Mouse (Mus musculus) CD4-positive, CD25-positive, alpha-beta regulatory T cell, adult 4 months (primary cell): ENCODE measurements around the gene Trim62. TPM values are rescaled to one million over a fixed set of nuclear protein-coding genes. Genes with fewer than 3 reads are reported as not detected.

ENCODE experiments used
- ATAC-seq: one replicate; pipeline ENCODE4 v1.8.0; 2017
- polyA plus RNA-seq, 2 experiments: library from polyadenylated mRNA; unstranded; fragments of 100-300 nt; shearing (Covaris generic); gene quantifications; one replicate each; pipeline ENCODE4 v1.2.1; 2017

Trim62 gene
- 1 to 10 TPM; 1.3 to 1.6 TPM for polyA plus RNA-seq

DNA sequence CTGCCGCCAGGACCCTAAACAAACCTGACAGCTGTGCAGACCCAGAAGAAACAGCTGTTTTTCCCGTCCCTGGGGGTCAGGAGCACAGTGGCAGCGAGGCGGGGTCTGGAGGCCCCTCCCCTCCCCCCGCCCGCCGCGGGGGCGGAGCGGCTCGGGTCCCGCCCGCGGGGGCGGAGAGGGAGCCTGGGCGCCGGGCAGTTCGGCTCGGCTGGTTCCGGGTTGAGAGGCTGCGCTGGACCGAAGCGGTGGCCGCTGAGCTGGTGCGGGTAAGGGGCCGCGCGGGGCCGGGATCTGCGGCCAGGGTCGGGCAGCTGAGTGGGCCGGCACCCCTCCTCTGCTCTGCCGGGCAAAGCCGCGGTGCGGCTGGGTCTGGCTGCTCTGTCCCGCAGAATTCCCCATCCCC lies at the start of gene Trim62:
Trim62 (plus strand) TSS at position 202 of the 403 bp plus-strand sequence.
- ATAC-seq: peak; percentile 68

DNA sequence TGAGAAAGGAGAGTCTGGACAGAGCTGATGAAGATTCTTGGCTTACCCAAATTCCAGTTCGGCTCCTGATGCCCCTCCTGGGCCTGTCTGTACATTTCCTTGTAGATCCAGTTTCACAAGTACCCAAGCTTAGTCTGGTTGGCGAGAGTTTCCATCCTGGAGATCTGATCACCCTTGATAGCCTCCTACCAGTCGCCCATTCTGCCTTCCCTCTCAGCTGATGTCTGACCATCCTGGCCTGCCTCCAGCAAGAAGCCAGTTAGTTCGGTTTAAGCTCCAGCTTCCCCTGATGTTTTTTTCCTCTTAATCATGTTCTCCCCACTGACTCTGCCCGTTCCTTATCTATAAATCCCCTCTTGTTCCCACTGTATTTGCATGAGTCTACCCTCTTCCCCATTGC lies 45.2 kb upstream of the Trim62 start:
- no peak for ATAC-seq

DNA sequence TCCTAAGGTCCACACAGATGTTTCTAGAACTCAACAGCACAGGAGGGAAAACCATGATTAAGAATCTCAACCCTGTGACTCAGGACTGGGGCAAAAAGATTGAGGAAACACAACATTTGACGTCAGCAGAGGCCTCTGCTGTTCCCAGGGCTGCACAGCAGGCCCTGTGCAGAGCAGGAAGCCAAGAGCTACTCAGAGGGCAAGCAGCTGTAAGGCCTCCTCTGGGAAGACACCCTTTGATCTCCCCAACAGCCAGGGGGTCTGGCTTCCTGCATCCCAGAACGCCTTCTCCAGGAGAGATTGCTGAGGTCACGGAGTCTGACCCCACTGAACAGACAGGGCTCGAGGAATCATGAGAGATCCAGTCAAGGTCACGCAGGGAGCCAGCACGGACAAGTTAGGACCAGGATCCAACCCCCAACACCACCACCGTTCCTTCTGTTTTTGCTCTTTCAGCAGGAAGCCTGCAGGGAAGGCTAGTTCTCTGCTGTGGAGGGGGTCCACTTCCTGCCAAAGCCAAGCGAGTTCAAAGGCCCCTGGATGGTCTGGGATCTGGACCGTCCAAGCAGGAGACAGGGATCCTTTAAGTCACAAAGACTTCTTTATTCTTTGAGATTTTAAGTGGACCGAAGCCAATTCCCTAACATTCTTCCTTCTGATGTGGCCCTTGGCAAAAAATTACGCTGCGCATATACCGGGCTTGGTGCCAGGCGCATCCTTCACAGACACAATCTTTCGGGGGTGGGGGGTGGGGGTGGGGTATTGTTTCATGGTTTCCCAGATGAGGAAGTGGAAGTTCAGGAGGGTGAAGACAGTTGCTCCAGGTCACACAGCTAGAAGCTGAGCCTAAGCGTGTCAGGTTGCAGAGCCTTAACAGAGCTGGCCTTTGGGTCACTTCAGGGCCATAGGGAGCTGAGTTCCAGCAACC lies 43.3 kb upstream of the Trim62 start:
- ATAC-seq: no peak

DNA sequence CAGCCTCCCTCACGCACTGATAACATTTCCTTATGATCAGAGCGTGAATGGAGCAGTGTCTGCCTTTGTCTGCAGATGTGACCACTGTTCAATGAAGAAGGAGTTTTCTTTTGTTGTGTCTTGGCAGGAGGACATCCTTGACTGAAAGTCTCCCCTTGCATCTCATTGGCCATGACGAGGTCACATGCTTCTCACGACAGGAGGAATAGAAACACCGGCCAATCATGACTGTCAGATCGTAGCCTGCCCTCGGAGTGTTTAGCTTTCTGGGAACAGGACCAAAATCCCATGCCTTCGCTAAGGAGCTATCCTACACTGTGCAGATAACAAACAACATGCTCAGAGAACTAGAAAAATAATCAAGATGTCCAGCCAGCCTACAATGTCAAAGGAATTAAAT lies 42.1 kb upstream of the Trim62 start:
- no peak for ATAC-seq

DNA sequence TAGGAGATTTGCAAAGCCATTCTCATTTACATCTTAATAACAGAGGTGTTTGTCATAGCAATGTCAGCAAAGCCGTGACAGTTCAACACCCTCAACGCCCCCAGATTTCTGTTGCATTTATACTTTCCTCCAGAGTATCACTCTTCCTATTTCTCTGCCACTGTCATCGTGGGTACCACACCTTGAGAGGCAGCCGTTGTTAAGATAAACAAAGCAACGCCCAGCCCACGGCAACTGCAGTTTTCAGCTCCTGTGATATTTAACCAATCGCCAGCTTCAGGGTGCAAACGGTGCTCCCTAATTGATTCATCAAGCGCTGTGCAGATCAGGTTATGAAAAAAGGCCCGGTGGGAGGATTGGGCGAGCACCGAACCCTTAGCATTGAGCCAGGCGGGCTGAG lies 38.8 kb upstream of the Trim62 start:
- ATAC-seq: no peak

DNA sequence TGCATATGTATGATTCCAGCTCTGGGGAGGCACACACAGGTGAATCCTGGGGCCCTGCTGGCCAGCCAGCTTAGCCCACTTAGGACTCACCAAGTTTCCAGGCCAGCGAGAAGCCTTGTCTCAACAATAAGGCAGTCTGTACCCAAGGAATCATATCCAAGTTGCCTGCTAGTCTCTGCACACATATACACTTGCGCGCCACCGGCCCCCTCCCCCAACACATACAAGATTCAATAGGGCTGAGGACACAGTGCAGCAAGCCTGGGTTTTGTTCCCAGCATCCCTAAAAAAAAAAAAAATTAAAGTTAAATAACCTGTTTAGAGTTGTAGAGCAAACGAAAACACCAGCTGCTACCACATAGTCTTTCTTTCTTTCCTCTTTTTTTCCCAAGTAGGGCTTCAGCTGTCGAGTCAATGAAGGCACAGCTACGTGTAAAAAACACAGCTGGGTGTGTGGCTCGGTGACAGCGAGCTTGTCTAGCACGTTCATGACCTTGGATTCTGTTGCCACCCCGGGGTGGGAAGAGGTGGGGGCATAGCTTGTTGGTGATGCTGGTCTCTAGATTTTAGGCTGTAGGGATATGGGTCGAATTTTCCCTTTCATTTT lies 37.9 kb upstream of the Trim62 start:
- no peak for ATAC-seq

DNA sequence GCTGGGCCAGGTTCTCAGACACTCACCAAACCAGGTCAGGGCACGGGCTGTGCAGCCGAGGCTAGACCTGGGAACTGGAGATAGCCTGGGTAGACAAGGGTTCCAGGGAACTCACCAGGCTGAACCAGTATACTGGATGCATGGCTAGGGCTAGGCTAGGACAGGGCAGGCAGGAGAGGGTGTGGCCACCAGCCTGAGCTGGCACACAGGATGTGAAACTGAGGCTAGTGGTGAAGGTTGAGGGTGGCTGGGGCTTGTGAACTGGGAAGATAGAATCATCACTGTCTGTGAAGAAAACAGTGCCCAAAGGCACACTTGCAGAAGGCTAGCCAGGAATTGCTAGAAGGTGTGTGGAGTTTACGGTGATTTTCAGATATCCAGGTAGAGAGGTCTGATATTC lies 34.4 kb upstream of the Trim62 start:
- no peak for ATAC-seq

DNA sequence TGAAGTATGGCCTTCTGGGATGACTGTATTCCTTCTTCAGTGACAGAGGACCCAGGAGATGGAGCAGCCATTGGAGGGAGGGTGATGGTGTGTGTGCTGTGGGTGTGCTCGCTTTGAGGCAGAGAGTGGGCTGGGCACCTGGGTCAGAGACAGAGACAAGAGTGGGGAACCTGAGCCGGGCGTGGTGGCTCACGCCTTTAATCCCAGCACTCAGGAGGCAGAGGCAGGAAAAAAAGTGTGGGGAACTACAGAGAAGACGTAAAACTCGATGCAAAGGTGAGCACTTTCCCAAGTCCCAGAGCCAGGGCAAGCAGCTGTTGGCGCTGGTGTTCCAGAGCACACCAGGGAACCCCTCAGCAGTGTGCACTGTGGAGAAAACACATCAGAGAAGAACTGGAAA lies 33.7 kb upstream of the Trim62 start:
- ATAC-seq: no peak

DNA sequence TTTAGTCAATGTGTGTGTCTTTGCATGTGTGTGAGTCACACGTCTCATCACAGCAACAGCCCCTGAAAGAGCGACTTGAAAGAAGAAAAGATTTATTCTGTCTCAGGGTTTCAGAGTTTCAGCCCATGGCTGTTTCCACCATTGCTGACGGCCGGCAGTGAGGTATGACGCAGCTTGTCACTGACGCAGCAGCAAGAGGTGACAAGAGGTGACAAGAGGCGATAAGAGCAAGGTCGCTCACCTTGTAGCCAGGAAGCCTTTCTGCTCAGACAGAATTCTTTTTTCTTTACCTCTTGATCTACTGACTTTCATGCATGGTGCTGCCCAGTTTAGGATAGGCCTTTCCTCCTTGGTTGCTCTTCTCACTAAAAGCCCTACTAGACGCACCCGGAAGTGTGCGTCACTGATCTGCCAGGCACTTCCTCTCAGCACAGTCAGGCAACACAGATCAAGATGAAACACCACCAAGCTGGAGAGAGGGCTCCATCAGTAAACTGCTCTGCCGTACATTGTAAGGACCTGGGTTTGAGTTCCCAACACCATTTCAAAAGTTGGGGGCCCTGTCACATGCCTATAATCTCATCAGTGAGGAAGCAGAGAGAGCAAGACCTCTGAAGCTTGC lies 31.0 kb upstream of the Trim62 start:
- ATAC-seq: no peak

DNA sequence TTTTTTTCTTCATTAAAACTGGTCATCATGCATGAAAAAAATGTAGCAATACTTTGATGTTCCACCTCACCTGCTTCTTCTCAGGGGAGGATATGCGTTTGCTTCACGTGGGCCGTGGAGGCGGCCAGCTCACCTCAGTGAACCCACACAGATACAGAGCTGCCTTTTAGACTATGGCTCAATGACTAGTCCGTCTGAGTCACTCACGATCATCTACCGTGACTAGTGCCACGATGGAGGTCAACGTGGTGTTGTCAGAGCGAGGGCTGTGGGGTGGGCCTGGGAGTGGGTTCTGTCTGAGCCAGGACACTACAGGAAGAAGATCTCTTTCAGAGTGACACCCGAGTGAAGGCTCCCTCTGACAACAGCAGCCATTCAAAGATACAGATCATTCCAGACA lies 30.3 kb upstream of the Trim62 start:
- ATAC-seq: no peak

DNA sequence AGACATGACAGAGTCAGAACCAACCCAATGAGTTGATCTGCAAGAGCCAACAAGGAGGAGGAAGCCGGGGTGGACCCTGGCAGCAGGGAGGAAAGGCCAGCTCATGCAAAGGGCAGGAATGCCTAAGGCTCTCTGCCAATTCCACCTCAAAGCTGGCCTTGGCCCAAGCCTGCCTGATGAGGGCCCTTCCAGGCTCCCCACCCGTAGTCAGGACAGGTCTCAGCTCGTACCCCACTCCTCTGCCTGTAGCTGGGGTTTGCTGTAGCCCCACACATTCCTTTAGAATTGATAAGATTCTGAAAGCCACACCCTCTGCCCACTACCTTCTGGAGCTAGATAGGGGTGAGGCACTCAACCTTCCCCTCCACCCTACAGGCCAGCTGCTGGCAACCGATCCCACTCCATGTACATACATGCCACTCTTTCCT lies 27.8 kb upstream of the Trim62 start:
- no peak for ATAC-seq

DNA sequence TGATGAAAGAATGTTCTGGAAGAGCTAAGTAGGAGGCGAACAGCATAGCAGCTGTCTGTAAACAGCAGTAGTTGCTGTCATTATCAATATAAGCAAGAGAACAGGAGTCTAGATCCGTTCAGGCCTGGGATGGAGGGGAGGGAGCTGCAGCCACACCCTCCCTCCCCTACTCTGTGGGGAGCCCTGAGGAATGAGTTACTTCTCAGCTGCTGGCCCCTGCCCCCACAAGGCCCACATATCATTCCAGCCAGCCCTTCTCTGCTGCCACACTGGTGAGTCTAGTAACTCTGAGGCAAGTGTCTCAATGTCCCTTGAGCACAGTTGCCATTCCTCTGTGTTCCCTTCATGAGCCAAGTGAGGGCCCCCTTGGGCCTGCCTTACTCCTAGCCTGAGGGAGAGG lies 26.2 kb upstream of the Trim62 start:
- no peak for ATAC-seq

DNA sequence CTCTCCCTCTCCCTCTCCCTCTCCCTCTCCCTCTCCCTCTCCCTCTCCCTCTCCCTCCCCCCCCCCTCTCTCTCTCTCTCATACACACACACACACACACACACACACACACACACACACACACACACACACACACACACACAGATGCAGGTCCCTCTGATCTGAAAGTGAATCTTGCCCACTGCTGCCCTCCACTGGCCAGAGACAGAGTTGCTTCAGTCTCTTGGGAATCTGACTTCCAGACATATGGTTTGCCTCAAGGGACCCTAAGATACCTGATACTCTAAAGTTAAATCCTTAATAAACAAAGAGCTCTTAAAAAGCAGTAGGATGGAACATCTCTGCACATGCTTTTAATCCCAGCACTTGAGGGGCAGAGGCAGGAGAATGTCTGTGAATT lies 25.2 kb upstream of the Trim62 start:
- ATAC-seq: peak; percentile 47

DNA sequence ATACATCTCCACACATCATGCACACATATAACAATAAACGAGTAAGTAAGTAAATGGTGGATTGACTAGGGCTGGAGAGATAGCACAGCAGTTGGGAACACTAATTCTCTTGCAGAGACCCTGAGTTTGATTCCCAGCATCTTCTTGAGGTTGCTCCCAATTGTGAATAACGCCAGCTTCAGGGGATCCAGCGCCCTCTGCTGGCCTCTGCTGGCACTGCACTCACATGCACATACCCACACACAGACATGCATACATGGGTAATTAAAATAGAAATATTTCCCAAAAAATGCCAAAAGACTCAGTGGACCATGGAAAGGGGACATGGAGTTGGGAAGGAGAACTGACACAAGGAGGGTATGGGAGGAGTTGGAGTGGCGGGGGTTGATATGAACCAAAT lies 24.5 kb upstream of the Trim62 start:
- no peak for ATAC-seq

DNA sequence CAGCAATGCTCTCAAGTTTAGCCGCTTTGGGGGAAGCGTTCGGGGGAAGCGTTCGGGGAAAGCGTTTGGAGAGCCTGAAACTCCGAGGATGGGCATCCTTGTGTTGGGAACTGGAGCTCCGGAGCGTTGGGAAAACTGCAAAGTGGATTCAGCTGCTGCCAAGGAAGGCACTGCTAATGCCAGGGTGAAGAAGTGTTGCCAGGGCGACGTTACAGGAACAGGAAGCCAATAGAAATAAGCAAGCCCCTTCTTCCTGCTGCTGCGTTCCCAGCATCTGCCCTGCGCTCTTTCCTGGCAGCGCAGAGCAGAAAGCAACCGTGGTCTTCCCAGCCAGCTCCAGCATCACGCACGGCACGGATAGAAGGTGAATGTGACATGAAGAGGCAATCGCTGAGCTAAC lies 10.4 kb upstream of the Trim62 start:
- no peak for ATAC-seq

DNA sequence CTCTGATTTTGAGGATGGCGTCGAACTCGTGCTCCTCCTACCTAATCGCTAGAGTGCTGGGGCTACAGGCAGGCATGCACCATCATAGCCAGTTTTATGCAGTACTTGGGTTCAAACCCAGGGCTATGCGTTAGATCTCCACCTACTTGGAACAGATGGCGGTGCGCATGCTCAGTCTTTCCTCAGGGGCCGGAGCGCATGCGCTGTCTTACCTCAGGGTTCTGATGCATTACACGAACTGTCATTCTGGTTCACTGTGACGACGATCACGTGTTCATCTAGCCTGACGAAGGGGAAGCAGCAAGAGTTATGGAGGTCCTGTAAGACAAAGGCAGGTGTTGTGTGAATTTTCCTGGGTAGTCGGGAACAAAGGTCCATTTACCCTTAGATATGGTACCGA lies 9.3 kb upstream of the Trim62 start:
- ATAC-seq: no peak

DNA sequence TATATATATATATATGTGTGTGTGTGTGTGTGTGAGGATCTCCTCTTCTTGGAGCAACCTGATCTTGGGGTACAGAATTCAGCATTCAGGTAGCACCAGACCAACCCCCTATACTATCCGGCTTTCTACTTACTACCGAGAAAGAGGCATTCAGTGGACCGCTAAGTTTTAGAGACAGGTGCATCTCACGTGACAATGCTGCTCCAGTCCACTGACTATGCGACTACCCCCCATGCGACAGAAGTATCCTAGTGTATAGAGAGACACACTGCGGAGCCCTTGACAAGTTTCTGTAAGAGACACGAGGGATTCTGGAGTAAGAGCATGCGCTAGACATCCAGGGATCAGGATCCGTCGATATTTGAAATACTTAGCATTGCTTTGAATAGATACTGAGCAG lies 7.9 kb upstream of the Trim62 start:
- no peak for ATAC-seq

DNA sequence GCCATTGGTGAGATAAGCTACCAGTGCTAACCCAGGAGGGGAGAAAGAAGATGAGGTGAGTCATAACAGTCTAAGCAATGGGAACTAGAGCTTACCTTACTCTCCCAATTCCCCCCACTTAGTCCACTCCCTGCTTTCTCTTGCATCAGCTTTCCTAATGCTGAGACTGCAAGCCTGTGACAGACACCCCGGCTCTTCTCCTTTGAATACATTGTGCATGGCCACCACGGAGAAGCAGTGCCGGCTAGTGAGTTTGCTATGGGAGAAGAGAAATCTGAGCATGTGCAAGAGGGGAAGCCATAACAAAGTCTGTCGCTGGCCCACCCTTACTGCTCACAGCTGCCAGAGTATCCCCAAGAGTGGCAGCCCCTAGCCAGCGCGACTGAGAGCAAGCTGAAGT lies 5.9 kb upstream of the Trim62 start:
- ATAC-seq: no peak

DNA sequence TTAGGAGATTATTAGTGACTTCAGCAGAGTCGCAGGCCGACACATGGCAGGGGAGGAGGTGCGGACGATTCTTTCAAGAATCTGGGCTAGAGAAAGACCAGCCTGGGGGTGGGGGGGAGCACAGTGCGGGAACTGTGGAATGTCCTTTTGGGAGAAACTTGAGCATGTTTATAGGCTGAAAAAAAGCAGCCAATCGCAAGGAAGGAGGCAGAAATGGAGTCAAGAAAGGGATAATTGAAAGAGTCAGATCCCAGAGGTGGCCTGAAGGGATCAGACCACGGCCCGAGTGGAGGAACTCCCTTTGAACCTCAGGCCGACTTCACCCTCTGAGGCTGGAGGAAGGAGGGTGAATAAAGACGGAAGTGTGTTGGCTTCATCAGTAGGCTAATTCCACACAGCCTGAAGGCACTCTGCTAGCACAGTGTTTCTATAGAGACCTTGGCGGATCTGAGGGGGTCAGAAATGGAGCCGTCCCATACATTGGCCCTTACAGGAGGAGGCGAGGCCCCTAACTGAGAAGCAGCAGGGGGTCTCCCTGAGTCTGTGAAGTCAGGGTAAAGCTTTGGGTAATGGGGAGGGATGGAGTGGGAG lies 4.4 kb upstream of the Trim62 start:
- no peak for ATAC-seq

DNA sequence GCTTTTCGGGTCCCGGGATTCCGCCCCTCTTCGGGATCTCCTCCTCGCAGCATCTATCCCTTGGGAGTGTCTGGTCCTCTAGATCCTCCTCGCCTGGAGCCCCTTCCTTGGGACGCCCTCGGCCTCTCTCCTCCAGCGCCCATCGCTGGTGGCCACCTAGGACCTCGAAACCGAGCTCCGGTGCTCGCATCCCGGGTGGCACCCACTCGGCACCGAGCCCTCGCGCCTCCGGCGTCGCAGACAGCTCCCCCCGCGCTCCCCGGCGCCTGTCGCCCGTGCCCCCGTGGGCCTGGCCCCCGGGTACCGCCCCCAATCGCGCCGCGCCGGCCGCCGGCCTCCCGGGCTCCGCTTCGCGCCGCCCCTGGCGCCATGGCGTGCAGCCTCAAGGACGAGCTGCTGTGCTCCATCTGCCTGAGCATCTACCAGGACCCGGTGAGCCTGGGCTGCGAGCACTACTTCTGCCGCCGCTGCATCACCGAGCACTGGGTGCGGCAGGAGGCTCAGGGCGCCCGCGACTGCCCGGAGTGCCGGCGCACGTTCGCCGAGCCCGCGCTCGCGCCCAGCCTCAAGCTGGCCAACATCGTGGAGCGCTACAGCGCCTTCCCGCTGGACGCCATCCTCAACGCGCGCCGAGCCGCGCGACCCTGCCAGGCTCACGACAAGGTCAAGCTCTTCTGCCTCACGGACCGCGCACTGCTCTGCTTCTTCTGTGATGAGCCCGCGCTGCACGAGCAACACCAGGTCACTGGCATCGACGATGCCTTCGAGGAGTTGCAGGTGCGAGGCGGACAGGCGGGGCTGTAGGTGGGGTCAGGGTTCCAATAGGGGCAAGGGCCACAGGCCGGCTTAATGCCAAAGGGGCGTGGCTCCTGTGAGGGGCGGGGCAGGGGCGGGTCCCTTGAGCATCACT lies 676 bp downstream of the Trim62 start:
- ATAC-seq: peak; percentile 50

DNA sequence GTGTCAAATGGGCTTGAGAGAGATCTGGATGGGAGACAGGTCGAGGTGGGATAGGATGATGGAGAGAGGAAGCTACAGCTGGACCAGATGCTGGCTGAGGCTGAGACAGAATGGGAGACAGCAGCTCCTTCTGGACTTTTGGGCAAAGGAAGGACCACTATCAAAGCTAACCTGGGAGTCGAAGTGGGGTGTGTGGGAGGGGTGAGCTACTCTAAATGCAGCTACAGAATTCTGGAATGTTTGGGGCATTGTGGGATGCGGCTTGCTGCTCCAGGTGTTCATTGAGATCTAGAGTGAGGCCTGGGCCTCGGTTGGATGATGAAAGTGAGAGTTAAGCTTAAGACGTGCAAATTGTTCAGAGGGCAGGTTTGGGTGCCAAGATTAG lies 1.3 kb downstream of the Trim62 start:
- ATAC-seq: no peak

DNA sequence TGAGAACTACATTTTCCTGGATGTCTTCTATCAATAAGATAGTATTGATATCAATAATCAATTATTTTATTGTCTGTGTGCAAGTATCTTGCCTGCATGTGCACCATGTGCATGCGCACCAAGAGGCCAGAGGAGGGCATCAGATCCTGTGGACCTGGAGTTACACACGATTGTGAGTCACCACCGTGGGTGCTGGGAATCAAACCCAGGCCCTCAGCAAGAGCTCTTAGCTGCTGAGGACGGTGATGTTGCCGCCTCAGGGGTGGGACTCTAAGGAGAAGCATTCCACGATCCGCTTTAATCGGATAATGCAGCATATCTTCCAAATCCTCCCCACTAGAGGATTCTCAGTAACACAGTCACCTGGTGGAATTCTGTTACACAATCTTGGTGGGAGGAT lies 2.2 kb downstream of the Trim62 start:
- ATAC-seq: no peak
